Mouse (Mus musculus) hindbrain, embryonic 14.5 days (tissue): Measurements from ENCODE around the gene Ccdc151. TPM values are rescaled to one million over a fixed set of nuclear protein-coding genes. Genes with fewer than 3 reads are reported as not detected.

Source experiments
- ATAC-seq: fragments of 200-750 bp; cut with Nextera tagmentation; 2 replicates; pipeline ENCODE4 v1.8.0; 2017; ENCODE audit warnings: moderate number of reproducible peaks, mild to moderate bottlenecking, moderate TSS enrichment, moderate library complexity; ENCODE audit not compliant: low FRiP score
- DNase-seq: peaks from one replicate; pipeline ENCODE4 v3.0.0-alpha.2; 2015; ENCODE audit warnings: low spot score
- H3K27ac ChIP-seq: fragments of 300-500 bp; sonication (generic); 2 replicates; pipeline ENCODE4 v1.5.1; 2014; ENCODE audit warnings: mild to moderate bottlenecking, moderate library complexity
- H3K27me3 ChIP-seq: fragments of 300-500 bp; sonication (generic); 2 replicates; pipeline ENCODE4 v1.6.1; 2014; ENCODE audit warnings: mild to moderate bottlenecking, low read length, mixed read lengths; ENCODE audit not compliant: control insufficient read depth, insufficient read depth
- H3K36me3 ChIP-seq: fragments of 300-500 bp; sonication (generic); replicated peaks from 2 replicates; pipeline ENCODE4 v1.6.1; 2014; ENCODE audit not compliant: control insufficient read depth, insufficient read depth
- H3K4me1 ChIP-seq: fragments of 300-500 bp; sonication (generic); replicated peaks from 2 replicates; pipeline ENCODE4 v1.6.1; 2014; ENCODE audit warnings: antibody characterized with exemption, low read length, mixed read lengths; ENCODE audit not compliant: control insufficient read depth, insufficient read depth
- H3K4me2 ChIP-seq: fragments of 300-500 bp; sonication (generic); replicated peaks from 2 replicates; pipeline ENCODE4 v1.6.1; 2014; ENCODE audit warnings: mild to moderate bottlenecking, moderate library complexity
- H3K4me3 ChIP-seq: fragments of 300-500 bp; sonication (generic); replicated peaks from 2 replicates; pipeline ENCODE4 v1.5.1; 2014; ENCODE audit warnings: mild to moderate bottlenecking, low read length
- H3K9ac ChIP-seq: fragments of 300-500 bp; sonication (generic); 2 replicates; pipeline ENCODE4 v1.6.1; 2014
- H3K9me3 ChIP-seq: fragments of 300-500 bp; sonication (generic); 2 replicates; pipeline ENCODE4 v1.6.1; 2016; ENCODE audit warnings: low read length; ENCODE audit not compliant: control insufficient read depth
- WGBS: fragments of 180-500 bp; shearing (Covaris S2); extraction: QIAGEN DNeasy Blood & Tissue Kit; methylation state at CpG from one replicate; pipeline ENCODE4 v1.1.7; 2014; 5-methylcytosine and 5-hydroxymethylcytosine counted together
- polyA plus RNA-seq: library from polyadenylated mRNA; unstranded; fragments of >200 nt; fragmentation: Nextera tagmentation; extraction: Ambion mirVana; gene quantifications from 2 replicates; pipeline ENCODE4 v1.2.1, GENCODE M21; 2014

Ccdc151 gene
- polyA plus RNA-seq, 1 experiment from 2014 or later, result 6.2 TPM

DNA sequence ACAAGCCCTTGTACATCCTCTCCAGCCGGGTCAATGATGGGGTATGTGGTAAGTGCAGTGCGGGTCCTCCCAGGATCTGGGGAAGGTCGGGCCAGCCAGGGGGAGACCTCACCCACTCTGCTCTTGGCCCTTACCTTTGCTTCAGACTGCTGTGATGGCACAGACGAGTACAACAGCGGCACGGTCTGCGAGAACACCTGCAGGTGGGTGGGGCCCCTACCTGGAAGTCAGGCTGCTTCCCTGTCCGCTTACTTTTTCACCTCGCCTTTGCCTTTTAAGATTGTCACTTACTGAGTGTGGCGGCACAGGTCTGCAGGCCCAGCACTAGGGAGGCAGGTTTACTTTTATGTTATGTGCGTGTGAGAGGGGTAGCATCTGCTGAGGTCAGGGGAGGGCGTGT is 2.1 kb upstream of the Ccdc151 start:
- ATAC-seq, result no peak
- H3K36me3 ChIP-seq, result peaks cover 53% of the 10 kb centered on the region
- no peak for DNase-seq
- H3K27me3 ChIP-seq, result no peaks in the 10 kb centered on the region
- 0 out of 2 replicates have a peak overlapping the region, but pooled peaks have one; percentile 71 for H3K4me3 ChIP-seq
- H3K9me3 ChIP-seq, result no peaks in the 10 kb centered on the region
- peaks cover 21% of the 10 kb centered on the region for H3K4me1 ChIP-seq
- H3K9ac ChIP-seq, result no peak overlapping the region
- WGBS, result 92% methylated on average over 12 of the region's 12 CpGs
- no peak overlapping the region for H3K27ac ChIP-seq
- no peak overlapping the region for H3K4me2 ChIP-seq

DNA sequence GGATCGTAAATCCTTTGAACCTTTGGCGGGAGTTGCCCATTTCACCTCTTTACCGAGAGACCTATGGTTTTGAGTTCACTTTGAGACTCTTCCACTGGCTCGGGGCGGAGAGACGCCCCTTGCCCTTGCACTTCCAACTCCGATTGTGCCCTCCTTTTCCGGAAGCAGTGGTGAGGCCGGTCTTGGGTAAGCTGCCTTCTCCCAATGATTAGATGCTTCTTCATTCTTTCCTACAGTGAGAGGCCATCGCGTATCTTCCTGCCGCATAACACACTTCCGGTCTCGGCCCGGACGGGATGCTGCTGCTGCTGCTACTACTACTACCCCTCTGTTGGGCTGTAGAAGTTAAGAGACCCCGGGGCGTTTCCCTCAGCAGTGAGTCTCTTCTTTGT is 725 bp upstream of the Ccdc151 start:
- Histone ChIP-seq H3K9me3 (no peaks in the 10 kb centered on the region), H3K4me1 (peaks cover 21% of the 10 kb centered on the region), H3K36me3 (peaks cover 39% of the 10 kb centered on the region), H3K9ac (peak overlapping the region; percentile 77), H3K4me2 (peak overlapping the region; percentile 80), H3K27me3 (no peaks in the 10 kb centered on the region), H3K4me3 (peak overlapping the region; percentile 71), H3K27ac (peak overlapping the region; percentile 84)
- peak; percentile 51 for DNase-seq
- ATAC-seq, result no peak; the same call in 1 of the 2 replicates
- under 1% methylated on average over 18 of the region's 18 CpGs for WGBS

DNA sequence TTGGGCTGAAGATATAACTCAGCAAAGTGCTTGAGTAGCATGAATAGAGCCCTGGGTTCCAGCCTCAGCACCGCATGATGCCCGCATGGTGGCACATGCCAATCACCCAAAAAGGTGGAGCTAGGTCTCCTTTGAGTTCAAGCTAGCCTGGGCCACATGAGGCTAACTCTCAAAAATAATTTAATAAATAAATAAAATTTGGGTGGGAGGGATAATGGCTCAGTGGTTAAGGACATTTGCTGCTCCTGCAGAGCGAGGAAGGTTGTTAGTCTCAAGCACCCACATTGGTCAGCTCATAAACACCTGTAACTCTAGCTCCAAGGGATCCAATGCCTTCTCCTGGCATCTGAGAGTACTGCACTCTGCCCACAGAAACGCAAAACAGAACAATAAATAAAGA is 801 bp downstream of the Ccdc151 start:
- ATAC-seq (no peak), DNase-seq (no peak)
- H3K36me3 ChIP-seq, result peaks cover 24% of the 10 kb centered on the region
- H3K27ac ChIP-seq, result no peak overlapping the region
- H3K4me3 ChIP-seq, result no peak overlapping the region
- H3K9ac ChIP-seq, result no peak overlapping the region
- 83% methylated on average over 4 of the region's 4 CpGs for WGBS
- H3K4me1 ChIP-seq, result peaks cover 21% of the 10 kb centered on the region
- peak overlapping the region; percentile 56 for H3K4me2 ChIP-seq
- H3K27me3 ChIP-seq, result no peaks in the 10 kb centered on the region
- H3K9me3 ChIP-seq, result no peaks in the 10 kb centered on the region

DNA sequence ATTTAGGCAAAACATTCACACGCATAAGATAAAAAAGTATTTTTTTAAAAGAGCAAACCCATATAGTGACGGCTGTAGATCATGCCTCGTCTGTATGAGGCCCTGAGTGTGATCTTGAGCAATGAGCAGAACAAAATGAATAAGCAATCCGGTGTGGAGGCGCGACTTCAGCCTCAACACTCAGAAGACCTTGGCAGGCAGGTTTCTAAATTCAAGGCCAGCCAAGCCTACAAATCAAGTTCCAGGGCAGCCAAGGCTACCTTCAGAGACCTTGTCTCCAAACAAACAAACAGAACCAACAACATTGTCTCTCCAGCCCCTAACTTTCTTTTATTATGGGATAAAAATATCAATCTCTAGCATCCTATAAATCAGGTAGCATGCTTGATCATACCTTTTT is 2.1 kb downstream of the Ccdc151 start:
- no peak overlapping the region for H3K27ac ChIP-seq
- no peak overlapping the region for H3K4me2 ChIP-seq
- H3K4me1 ChIP-seq, result peaks cover 21% of the 10 kb centered on the region
- DNase-seq, result no peak
- H3K9me3 ChIP-seq, result no peaks in the 10 kb centered on the region
- ATAC-seq, result no peak
- H3K36me3 ChIP-seq, result peaks cover 12% of the 10 kb centered on the region
- H3K27me3 ChIP-seq, result no peaks in the 10 kb centered on the region
- no peak overlapping the region for H3K9ac ChIP-seq
- H3K4me3 ChIP-seq, result no peak overlapping the region
- WGBS, result 94% methylated on average over 6 of the region's 6 CpGs

DNA sequence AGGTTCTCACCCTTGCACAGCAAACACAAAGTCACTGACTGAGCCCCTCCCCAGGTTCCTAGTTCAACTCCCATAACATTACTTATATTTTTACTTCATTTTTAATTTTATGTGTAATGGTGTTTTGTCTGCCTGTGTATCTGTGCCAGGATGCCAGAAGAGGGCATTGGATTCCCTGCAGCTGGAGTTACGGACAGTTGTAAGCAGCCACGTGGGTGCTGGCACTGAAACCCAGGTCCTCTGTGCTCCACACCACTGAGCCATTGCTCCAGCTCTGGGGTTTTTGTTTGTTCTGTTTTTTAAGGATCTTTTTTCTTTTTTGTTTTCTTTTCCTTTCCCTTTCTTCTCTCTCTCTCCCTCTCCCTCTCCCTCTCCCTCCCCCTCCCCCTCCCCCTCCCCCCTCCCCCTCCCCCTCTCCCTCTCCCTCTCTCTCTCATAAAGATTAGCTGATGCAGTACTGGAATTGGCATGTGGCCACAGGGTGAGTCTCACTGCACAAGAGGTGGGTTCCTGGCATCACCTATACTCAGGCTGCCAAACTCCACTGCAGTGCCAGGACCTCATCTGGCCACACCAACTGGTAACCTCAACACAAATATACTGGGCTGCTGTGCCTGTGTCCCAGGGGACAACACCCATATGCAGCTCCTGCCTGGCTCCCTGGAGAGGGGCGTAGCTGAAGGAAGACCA is 6.1 kb downstream of the Ccdc151 start:
- Histone ChIP-seq H3K4me3 (no peak overlapping the region), H3K27ac (no peak overlapping the region), H3K27me3 (peaks cover 6% of the 10 kb centered on the region), H3K9ac (no peak overlapping the region), H3K36me3 (no peaks in the 10 kb centered on the region), H3K4me1 (no peaks in the 10 kb centered on the region), H3K4me2 (no peak overlapping the region), H3K9me3 (no peaks in the 10 kb centered on the region)
- 87% methylated on average over 3 of the region's 3 CpGs for WGBS
- DNase-seq (no peak), ATAC-seq (no peak)

DNA sequence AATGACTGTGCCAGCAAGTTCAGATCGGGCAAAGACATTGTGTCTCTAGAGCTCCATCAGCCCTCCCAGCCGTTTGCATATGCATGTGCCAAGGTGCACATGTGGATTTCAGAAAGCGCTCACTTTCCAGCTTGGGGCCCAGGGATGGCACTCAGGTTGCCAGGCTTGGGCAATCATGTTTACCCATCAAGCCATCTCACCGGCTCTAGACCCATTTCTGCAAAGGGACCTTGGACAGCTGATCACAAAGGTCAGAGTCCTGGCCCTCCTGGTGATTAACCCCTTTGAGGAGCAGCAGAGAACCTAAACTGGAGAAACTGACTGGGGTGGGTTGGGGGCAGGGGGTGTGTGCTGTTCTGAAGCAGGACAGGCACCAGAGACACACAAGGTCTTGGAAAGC is 10.2 kb downstream of the Ccdc151 start:
- ATAC-seq, result no peak
- no peak overlapping the region for H3K27ac ChIP-seq

DNA sequence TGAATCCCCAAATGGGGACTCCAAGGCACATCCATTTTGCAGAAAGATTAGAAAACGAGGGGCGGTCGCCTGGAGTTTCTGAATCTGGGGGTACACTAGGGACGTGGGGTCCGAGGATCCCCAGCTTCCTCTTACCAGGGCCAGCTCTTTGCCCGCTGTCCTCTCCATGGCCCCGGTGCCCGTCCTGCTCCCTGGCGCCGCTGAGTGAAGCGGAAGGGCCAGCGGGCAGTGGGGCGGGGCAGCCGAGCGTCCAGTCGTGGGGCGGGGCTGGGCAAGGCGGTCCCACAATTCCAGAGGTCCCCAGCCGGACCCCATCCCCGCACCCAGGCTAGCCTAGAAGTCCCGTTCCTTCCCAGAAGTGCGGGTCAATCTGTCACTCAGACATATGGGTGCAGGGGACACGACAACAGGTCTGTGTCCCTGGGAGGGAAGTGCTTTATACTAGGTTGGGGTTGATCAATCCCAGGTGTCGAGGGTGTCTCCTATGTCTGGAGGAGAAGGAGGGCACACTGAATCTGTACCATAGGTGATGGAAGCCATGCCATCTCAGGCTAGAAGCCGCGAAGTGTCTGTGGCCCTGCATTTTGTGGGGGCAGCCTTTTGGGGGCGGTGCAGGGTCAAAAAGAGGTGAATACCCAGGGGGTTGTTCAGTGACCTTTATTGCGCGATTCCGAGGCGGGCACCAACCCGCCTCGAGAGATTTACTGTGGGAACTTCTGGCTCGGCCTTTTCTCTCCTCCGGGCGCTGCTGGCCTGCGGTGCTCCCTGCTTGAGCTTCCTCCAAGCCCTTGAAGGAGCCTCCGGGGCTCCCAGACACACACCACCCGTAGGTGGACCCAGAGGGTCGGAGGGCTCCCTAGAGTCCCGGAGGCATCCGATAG is 13.0 kb downstream of the Ccdc151 start, which contains the start of gene Rgl3:
Gene Rgl3 (minus strand): TSS at position 217 of the 881 bp plus-strand sequence.
- peak within 1 kb of the TSS; percentile 22 for H3K4me3 ChIP-seq
- no peak for DNase-seq
- no peaks in the 10 kb centered on the region for H3K36me3 ChIP-seq
- peak within 1 kb of the TSS; percentile 49 for H3K4me2 ChIP-seq
- H3K9ac ChIP-seq, result peak within 1 kb of the TSS; percentile 12
- ATAC-seq, result no peak
- 1% methylated on average over 42 of the region's 42 CpGs for WGBS
- peaks cover 18% of the 10 kb centered on the region; the same call in 1 of the 2 replicates for H3K4me1 ChIP-seq
- peaks cover 58% of the 10 kb centered on the region for H3K27me3 ChIP-seq
- H3K9me3 ChIP-seq, result no peaks in the 10 kb centered on the region
- H3K27ac ChIP-seq, result no peak within 1 kb of the TSS

More for the DNA sequence above, 10.2 kb downstream of the Ccdc151 start:
- Histone ChIP-seq H3K27me3 (peaks cover 46% of the 10 kb centered on the region), H3K9ac (no peak overlapping the region), H3K4me3 (no peak overlapping the region), H3K4me2 (no peak overlapping the region), H3K4me1 (peaks cover 18% of the 10 kb centered on the region; the same call in 1 of the 2 replicates), H3K36me3 (no peaks in the 10 kb centered on the region), H3K9me3 (no peaks in the 10 kb centered on the region)
- WGBS, result 79% methylated on average over 4 of the region's 4 CpGs
- no peak for DNase-seq

DNA sequence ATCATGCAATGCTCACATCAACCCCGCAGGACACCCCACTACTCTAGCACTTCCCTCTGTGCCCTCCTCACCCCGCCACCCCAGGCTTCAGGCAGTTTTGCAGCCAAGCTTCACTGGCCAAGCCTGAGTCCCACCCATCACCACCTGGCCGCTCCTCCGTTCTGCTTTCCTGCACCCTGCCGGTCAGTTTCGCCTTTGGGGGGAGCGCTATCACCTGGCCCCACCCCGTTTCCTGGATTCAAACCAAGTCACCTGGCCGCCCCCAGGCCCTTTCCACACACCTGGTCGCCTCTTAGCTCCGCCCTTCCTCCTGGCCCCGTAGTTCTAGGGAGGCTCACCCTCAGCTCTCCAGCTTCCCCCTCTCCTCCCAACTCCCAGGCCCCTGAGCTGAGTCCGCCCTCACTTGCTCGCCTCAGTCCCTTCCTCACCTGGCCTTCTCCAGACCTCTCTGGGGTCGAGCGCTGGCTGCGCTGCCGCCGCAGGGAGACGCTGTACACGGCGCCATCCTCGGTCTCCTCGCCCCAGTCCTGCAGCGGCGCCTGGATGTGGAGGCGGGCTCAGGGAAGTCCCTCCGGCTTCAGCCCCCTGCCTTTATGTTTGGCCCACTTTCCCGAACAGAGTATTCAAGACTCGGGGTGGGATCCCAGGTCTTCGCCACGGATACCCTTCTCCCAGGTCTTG is 13.9 kb downstream of the Ccdc151 start:
- H3K4me3 ChIP-seq, result peak overlapping the region; percentile 22
- no peak; the same call in 1 of the 2 replicates for ATAC-seq
- WGBS, result 1% methylated on average over 32 of the region's 32 CpGs
- H3K4me1 ChIP-seq, result peaks cover 18% of the 10 kb centered on the region; the same call in 1 of the 2 replicates
- no peak for DNase-seq
- H3K9ac ChIP-seq, result peak overlapping the region; percentile 12
- peak overlapping the region; percentile 49 for H3K4me2 ChIP-seq
- no peaks in the 10 kb centered on the region for H3K36me3 ChIP-seq
- H3K9me3 ChIP-seq, result no peaks in the 10 kb centered on the region
- no peak overlapping the region for H3K27ac ChIP-seq
- peaks cover 58% of the 10 kb centered on the region for H3K27me3 ChIP-seq
